Mouse (Mus musculus) kidney, postnatal 0 days (tissue): Measurements from ENCODE around the gene Sec24b. TPM values are rescaled to one million over a fixed set of nuclear protein-coding genes. Genes with fewer than 3 reads are reported as not detected.

Experiments used
- ATAC-seq: fragments of 200-750 bp; cut with Nextera tagmentation; replicated peaks from 2 replicates; pipeline ENCODE4 v1.8.0; 2017; ENCODE audit warnings: low read depth, moderate number of reproducible peaks, moderate TSS enrichment, moderate library complexity; ENCODE audit not compliant: low FRiP score
- DNase-seq: peaks from one replicate; pipeline ENCODE4 v3.0.0-alpha.2; 2016; ENCODE audit warnings: low spot score
- H3K27ac ChIP-seq: fragments of 300-500 bp; sonication (generic); 2 replicates; pipeline ENCODE4 v1.5.1; 2014; ENCODE audit warnings: mild to moderate bottlenecking
- H3K27me3 ChIP-seq: fragments of 300-500 bp; sonication (generic); 2 replicates; pipeline ENCODE4 v1.6.1; 2014; ENCODE audit warnings: low read length, mixed read lengths; ENCODE audit not compliant: insufficient read depth
- H3K36me3 ChIP-seq: fragments of 300-500 bp; sonication (generic); 2 replicates; pipeline ENCODE4 v1.6.1; 2014; ENCODE audit warnings: low read length, mixed read lengths; ENCODE audit not compliant: insufficient read depth
- H3K4me1 ChIP-seq: fragments of 300-500 bp; sonication (generic); replicated peaks from 2 replicates; pipeline ENCODE4 v1.6.1; 2014; ENCODE audit warnings: antibody characterized with exemption, low read length, mixed read lengths; ENCODE audit not compliant: insufficient read depth
- H3K4me2 ChIP-seq: fragments of 300-500 bp; sonication (generic); 2 replicates; pipeline ENCODE4 v1.6.1; 2014; ENCODE audit warnings: mild to moderate bottlenecking, low read length, moderate library complexity, mixed read lengths
- H3K4me3 ChIP-seq: fragments of 300-500 bp; sonication (generic); replicated peaks from 2 replicates; pipeline ENCODE4 v1.5.1; 2014; ENCODE audit warnings: low read depth, low read length
- H3K9ac ChIP-seq: fragments of 300-500 bp; sonication (generic); 2 replicates; pipeline ENCODE4 v1.6.1; 2014; ENCODE audit warnings: low read depth, low read length
- H3K9me3 ChIP-seq: fragments of 300-500 bp; sonication (generic); replicated peaks from 2 replicates; pipeline ENCODE4 v1.6.1; 2016; ENCODE audit warnings: low read length, inconsistent platforms, mixed read lengths
- CTCF ChIP-seq: IDR thresholded peaks from 2 replicates; pipeline ENCODE4 v1.5.1; 2016; ENCODE audit warnings: antibody characterized with exemption, low read depth, mild to moderate bottlenecking, moderate library complexity
- WGBS: fragments of 180-500 bp; shearing (Covaris S2); extraction: QIAGEN DNeasy Blood & Tissue Kit; methylation state at CpG from one replicate; pipeline ENCODE4 v1.1.7; 2014; 5-methylcytosine and 5-hydroxymethylcytosine counted together
- polyA plus RNA-seq: library from polyadenylated mRNA; unstranded; fragments of >200 nt; fragmentation: Nextera tagmentation; extraction: Ambion mirVana; gene quantifications from 2 replicates; pipeline ENCODE4 v1.2.1, GENCODE M21; 2015

Sec24b gene
- polyA plus RNA-seq, 1 experiment from 2014 or later: 21.5 TPM

DNA sequence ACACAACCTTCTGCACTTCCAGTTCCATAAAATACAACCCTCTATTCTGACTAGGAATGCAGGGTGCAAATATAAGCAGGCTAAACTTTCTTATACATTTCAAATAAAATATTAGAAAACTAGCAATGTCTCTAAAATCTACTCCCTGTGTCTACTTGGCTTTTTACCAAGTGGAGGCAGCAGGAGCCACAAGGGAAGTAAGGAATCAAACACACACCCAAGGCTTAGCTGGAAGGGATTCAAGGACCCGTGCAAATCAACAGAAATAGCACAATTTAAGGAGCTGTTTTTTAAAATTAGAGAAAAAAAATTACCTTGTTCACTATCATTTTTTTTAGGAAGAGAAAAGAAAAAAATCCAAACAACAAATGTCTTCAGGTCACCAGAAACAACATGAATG is 50.1 kb downstream of the Sec24b start:
- Histone ChIP-seq H3K4me3 (no peak overlapping the region), H3K4me1 (no peaks in the 10 kb centered on the region), H3K27me3 (no peaks in the 10 kb centered on the region), H3K9ac (no peak overlapping the region), H3K36me3 (peaks cover 21% of the 10 kb centered on the region; the same call in 1 of the 2 replicates), H3K27ac (no peak overlapping the region), H3K4me2 (no peak overlapping the region), H3K9me3 (no peaks in the 10 kb centered on the region)
- ATAC-seq: no peak
- no peak for DNase-seq
- no peak for TF ChIP-seq CTCF
- WGBS: 71% methylated on average over 1 of the region's 1 CpGs

DNA sequence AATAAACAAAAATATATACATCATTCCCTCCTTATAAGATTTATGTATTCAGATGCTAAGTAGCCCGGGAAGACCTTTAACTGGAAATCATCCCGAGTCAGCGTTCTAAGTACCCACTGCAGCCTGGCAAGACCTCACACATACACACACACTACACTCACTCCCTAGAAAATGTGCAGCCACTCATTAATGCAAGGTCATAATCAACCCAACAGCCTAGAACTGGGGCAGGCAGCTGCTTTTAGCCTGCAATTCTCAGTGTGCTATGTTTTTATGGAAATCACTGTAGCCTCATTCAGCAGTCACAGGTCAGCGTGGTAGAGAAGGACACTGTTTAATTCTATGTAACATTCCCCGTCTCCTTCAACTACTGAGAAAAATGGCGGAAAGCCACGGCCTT is 55.2 kb downstream of the Sec24b start:
- Histone ChIP-seq H3K4me2 (no peak overlapping the region), H3K36me3 (peaks cover 46% of the 10 kb centered on the region), H3K9me3 (no peaks in the 10 kb centered on the region), H3K4me3 (no peak overlapping the region), H3K27ac (no peak overlapping the region), H3K27me3 (no peaks in the 10 kb centered on the region), H3K9ac (no peak overlapping the region), H3K4me1 (no peaks in the 10 kb centered on the region)
- 80% methylated on average over 7 of the region's 7 CpGs for WGBS
- no peak for ATAC-seq
- no peak for DNase-seq
- TF ChIP-seq CTCF: no peak

DNA sequence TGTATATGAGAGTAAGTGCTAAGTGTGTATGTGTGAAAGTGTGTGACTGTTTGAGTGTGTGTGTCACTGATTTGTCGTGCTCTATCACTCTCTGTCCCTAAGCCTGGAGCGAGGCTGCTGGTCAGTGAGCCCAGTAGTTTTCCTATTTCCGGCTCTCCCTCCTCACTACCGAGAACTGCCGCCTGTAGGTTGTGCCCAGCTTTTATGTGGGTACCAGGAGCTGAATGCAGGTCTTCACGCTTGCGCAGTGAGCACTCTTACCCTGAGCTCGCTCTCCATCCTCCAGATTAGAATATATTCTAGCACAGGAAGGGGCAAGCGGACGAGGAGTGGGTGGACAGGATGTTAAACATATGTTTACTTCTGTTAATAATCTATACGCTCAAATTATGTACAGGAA is 60.4 kb downstream of the Sec24b start:
- no peaks in the 10 kb centered on the region for H3K4me1 ChIP-seq
- no peak overlapping the region for H3K4me3 ChIP-seq
- no peak overlapping the region for H3K27ac ChIP-seq
- ATAC-seq: no peak
- WGBS: 96% methylated on average over 11 of the region's 11 CpGs
- H3K9ac ChIP-seq: no peak overlapping the region
- no peak for TF ChIP-seq CTCF
- H3K36me3 ChIP-seq: peaks cover 48% of the 10 kb centered on the region
- no peaks in the 10 kb centered on the region for H3K27me3 ChIP-seq
- DNase-seq: no peak
- no peaks in the 10 kb centered on the region for H3K9me3 ChIP-seq
- H3K4me2 ChIP-seq: no peak overlapping the region

DNA sequence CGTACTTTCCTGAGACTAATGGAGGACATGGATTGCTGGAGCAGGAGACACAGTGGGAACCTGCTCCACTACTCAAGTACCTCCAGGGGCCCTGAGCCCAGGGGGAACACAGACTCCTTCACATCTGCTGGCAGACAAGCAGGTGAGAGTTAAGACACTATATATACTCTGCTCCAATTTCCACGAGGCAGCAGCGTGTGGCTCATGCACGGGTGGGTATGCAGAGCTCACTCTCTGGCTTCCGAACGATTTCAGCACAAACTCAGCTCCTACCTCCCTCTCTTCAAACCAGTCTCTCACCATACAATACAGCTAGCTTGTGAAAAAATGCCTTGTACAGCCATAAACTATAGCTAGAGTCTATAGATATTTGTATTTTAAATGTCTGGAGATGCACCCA is 62.8 kb downstream of the Sec24b start:
- no peak for TF ChIP-seq CTCF
- DNase-seq: no peak
- Histone ChIP-seq H3K27me3 (no peaks in the 10 kb centered on the region), H3K36me3 (peaks cover 61% of the 10 kb centered on the region), H3K4me2 (no peak overlapping the region), H3K4me3 (no peak overlapping the region), H3K9ac (no peak overlapping the region), H3K27ac (no peak overlapping the region), H3K9me3 (no peaks in the 10 kb centered on the region), H3K4me1 (no peaks in the 10 kb centered on the region)
- WGBS: 89% methylated on average over 6 of the region's 6 CpGs
- no peak for ATAC-seq

DNA sequence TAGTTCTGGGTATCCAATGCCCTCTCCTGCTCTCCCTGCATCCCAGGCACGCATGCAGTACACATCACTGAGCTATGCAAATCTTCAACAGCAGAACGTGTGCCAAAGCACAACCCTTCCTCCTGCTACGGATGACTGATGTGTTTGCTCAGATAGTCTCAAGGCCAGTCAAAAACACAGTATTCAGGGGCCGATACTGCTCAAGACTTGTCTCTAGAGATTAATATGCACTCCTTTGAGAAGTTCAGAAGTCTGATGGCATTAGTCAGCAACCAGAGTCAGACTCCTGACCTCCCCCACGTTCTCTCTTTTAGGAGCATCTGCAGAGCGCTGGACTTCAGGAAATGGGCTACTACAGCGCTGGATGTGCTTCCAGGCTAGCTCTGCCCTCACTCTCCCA is 63.4 kb downstream of the Sec24b start:
- Histone ChIP-seq H3K27ac (no peak overlapping the region), H3K27me3 (no peaks in the 10 kb centered on the region), H3K4me1 (no peaks in the 10 kb centered on the region), H3K4me2 (no peak overlapping the region), H3K36me3 (peaks cover 63% of the 10 kb centered on the region), H3K9me3 (no peaks in the 10 kb centered on the region), H3K4me3 (no peak overlapping the region), H3K9ac (no peak overlapping the region)
- 61% methylated on average over 7 of the region's 7 CpGs for WGBS
- no peak for DNase-seq
- ATAC-seq: no peak
- TF ChIP-seq CTCF: no peak

- Histone ChIP-seq H3K9ac (no peak overlapping the region), H3K27ac (no peak overlapping the region), H3K27me3 (no peaks in the 10 kb centered on the region), H3K4me1 (no peaks in the 10 kb centered on the region), H3K9me3 (no peaks in the 10 kb centered on the region), H3K36me3 (peaks cover 63% of the 10 kb centered on the region), H3K4me3 (no peak overlapping the region), H3K4me2 (no peak overlapping the region)
- no peak for TF ChIP-seq CTCF
- WGBS: 86% methylated on average over 3 of the region's 3 CpGs
- DNase-seq: no peak
- no peak for ATAC-seq
Observed at GRCm38 (mm10) chr3:129997324-129997723, 64.0 kb downstream of the Sec24b start.

DNA sequence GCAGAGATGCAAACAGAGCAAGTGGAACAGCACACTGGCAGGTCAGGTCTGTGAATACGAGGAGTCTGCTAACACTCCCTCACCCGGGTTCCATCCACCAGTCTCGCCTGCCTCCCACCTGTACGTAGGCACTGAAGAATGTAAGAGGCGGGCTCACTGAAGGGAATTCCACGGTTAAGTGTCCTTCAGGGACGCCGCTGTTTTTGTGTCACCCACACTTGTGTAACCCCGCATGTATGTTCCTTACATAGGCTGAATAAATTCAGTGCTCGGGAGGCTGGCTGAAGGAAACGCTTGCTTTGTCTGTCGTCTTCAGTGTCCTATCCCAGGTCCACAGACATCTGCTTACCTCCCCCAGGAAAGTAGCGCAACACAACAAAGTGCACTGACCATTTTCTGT is 74.1 kb downstream of the Sec24b start:
- DNase-seq (no peak), ATAC-seq (no peak)
- Histone ChIP-seq H3K4me1 (no peaks in the 10 kb centered on the region), H3K4me3 (no peak overlapping the region), H3K9ac (no peak overlapping the region), H3K27me3 (no peaks in the 10 kb centered on the region), H3K9me3 (no peaks in the 10 kb centered on the region), H3K27ac (no peak overlapping the region), H3K36me3 (peaks cover 66% of the 10 kb centered on the region), H3K4me2 (no peak overlapping the region)
- WGBS: 94% methylated on average over 13 of the region's 13 CpGs
- no peak for TF ChIP-seq CTCF
